Mouse (Mus musculus) cerebellum, adult (tissue): ENCODE results near the gene Cyp4f13.
A peak's percentile ranks its signal among the peaks of the same experiment; 100 is the strongest.

ENCODE experiments used
- ATAC-seq: cut with Nextera tagmentation; 2 replicates; pipeline ENCODE4 v1.9.2; 2017; ENCODE audit warnings: mild to moderate bottlenecking, moderate library complexity, mixed read lengths; ENCODE audit not compliant: insufficient number of reproducible peaks, low FRiP score, low TSS enrichment

Gene Cyp4f13

DNA sequence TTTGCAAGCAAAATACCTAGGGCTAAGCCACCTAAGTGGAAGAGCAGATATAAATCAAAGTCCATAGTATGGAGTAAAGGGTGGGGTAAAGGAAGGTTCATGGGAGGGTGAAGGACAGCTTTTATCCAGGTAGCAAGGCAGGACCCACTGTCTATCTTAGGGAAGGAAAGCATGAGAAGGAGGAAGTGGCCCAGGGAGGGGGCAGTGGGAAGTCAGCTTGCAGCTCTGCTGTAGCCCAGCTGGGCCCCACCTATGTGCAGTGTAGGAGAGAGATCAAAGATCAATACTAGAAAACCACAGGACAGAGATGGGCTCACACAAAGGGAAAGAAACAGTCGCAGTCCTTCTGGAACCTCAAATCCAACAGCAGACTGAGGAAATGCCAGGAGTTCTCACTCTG is 31.1 kb downstream of the Cyp4f13 start:
- ATAC-seq = no peak

DNA sequence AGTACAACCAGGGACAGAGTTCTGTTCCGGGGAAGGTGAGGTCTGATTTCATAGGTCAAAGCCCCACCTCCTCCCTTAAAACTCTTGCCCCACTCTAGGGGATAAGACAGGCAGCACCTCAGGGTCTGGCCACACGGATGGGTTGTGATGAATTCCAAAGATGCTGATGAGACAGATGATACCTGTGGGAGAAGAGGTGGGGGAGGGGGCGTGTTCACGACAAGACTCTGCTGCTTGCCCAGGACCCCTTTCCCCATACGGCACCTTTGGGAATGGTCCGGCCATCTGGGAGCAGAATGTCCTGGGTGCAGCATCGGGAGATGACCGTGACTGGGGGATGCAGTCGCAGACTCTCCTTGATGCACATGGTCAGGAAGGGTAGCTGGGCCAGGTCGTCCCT is 41.0 kb downstream of the Cyp4f13 start:
- no peak for ATAC-seq

DNA sequence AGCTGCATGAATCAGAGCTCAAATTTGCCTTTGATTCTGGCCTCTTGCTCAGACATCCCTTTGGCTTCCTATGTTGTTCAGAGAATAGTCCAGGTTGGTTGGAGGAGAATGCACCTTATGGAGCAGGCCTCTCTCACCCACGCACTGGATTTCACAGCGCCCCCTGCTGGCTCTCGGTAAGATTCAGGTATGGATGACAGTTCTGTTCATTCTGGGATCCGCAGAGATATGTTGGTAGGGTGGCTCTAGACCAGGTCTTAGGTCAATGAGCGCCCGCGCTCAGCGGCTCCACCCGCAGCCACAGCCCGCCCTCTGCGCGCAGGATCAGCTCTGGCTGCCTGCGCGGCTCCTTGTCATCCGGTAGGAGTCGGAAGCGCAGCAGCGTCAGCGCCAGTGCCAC is 42.0 kb downstream of the Cyp4f13 start:
- peak; percentile 58; the same call in 1 of the 2 replicates for ATAC-seq

- ATAC-seq = no peak
Measured at GRCm38 (mm10) chr17:32904414-32904813, 42.8 kb downstream of the Cyp4f13 start.

DNA sequence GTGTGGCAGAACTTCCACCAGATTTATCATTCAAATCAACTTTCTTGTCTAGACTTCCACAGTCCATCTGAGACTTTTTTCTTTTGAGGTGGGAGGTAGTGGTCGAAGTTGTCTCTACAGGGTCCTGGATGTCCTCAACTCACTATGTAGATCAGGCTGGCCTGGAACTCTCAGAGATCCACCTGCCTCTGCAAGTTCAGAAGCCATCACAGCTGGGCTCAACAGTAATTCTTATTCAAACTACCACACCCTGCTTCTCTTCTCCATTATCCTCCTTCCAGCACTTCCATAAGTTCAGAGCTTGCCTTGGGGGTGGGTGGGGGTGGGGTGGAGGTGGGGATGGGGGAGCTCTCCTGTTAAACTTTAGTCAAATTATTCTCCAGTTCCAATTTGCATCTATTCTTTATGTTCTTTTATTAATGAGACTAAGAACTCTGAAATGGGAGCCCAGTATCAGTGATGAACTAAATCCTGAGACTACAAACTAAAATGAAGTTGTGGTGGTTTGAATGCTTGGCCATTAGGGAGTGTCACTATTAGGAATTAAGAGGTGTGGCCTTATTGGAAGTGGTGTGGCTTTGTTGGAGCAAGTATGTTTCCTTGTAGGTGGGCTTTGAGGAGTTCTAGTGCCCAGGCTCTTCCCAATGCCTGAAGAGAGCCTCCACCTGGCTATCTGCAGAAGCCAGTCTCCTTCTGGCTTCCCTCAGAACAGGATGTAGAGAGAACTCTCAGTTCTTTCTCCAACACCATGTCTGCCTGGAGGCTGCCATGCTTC is 45.3 kb downstream of the Cyp4f13 start:
- no peak for ATAC-seq

GRCm38 (mm10) chr17:32895421-32895820 is 51.8 kb downstream of the Cyp4f13 start:
- no peak for ATAC-seq

- no peak for ATAC-seq
Measured at GRCm38 (mm10) chr17:32893901-32894300, 53.3 kb downstream of the Cyp4f13 start.

GRCm38 (mm10) chr17:32891239-32892180 is 55.7 kb downstream of the Cyp4f13 start, which contains the start of gene Zfp870:
Gene Zfp870, minus strand, starts transcription at chr17:32891642.
- peak; percentile 96 for ATAC-seq

DNA sequence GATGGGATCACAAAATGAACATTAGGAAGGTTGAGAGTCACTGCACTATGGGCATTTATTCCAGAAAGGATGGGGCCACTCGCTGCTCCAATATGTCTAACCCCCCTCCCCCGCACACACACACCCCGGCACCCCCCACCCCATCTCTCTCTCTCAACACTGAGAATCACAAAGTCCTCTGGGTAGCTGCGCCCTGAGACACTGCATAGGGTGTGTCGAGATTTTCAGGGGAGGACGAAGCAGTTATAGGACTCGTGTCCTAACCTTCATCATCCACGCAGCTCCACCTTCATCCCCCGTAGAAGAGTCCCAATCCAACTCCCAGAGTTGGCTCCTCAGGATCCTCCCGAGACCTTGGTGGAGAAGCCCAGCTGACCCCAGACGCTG is 56.4 kb downstream of the Cyp4f13 start:
- ATAC-seq = no peak

DNA sequence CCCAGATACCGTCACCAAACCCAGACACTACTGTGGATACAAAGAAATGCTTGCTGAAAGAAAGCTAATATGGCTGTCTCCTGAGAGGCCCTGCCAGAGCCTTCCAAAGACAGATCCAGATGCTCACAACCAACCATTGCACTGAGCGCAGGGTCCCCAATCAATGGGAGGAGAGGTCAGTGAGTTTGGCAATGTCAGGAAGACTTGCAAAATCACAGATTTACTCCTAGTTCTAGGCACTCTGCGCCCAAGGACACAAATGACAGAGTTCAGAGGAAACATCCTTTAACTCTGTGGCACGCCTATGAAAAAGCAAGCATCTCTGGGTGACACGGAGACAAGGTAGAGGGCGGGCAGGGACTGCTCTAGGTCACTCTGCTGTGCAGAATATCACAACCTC is 57.6 kb downstream of the Cyp4f13 start:
- ATAC-seq = no peak

- no peak for ATAC-seq
Measured at GRCm38 (mm10) chr17:32880320-32881218, 66.6 kb downstream of the Cyp4f13 start.

- no peak for ATAC-seq
Measured at GRCm38 (mm10) chr17:32878773-32879172, 68.4 kb downstream of the Cyp4f13 start.

- ATAC-seq = no peak
Measured at GRCm38 (mm10) chr17:32877471-32878171, 69.6 kb downstream of the Cyp4f13 start.
